Mouse (Mus musculus): ENCODE measurements around the gene Slfn8. TPM values are rescaled to one million over a fixed set of nuclear protein-coding genes. Genes with fewer than 3 reads are reported as not detected.

The Slfn8 gene
- polyA plus RNA-seq (2017; shearing (Covaris generic)), result 39.3 TPM

GRCm38 (mm10) chr11:83020621-83021020 is at the start of gene Slfn8:
TSS of gene Slfn8 (minus strand) at chr11:83020810.

DNA sequence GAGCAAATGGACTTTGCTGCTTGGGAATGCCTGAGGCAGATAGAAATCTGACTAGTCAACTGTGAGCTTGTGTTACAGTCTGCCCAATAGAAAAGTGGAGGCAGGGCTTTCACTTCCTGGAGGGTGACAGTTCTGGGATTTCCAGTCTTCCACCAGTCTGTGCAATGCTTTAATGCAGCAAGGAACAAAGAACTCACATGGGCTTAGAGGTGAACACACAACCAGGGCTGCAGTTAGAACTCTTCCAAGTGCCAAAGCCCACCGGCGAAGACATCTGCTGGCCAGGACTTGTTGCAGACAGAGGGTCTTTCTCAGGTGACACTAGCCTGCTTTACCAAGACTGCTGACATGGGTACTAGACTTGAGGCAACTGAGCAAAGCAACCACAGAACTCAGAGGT is 44.3 kb upstream of the Slfn8 start, which contains the start of gene Slfn2:
TSS of gene Slfn2 (plus strand) at position 167 of the 400 bp plus-strand sequence.

GRCm38 (mm10) chr11:82991469-82992166 is 29.0 kb downstream of the Slfn8 start, which contains the start of gene Slfn9:
TSS of gene Slfn9 (minus strand) at chr11:82991830.

Other genes starting within 250 kb of the Slfn8 start
- gene Lig3, start 239.7 kb downstream of the Slfn8 start, polyA plus RNA-seq (2017; shearing (Covaris generic)), result 31.2 TPM
- 22.4 TPM for gene Rffl, start 149.6 kb downstream of the Slfn8 start, polyA plus RNA-seq (2017; shearing (Covaris generic))
- gene Rad51d, start 130.2 kb downstream of the Slfn8 start, polyA plus RNA-seq (2017; shearing (Covaris generic)), result 14.7 TPM
- not detected for gene Fndc8, start 128.7 kb downstream of the Slfn8 start, polyA plus RNA-seq (2017; shearing (Covaris generic))
- gene Nle1, start 112.4 kb downstream of the Slfn8 start, polyA plus RNA-seq (2017; shearing (Covaris generic)), result 41.7 TPM
- not detected for gene Unc45b, start 110.3 kb downstream of the Slfn8 start, polyA plus RNA-seq (2017; shearing (Covaris generic))
- gene Slfn5, start 69.5 kb downstream of the Slfn8 start, polyA plus RNA-seq (2017; shearing (Covaris generic)), result 12.0 TPM
- 2.6 TPM for gene Slfn9, start 29.0 kb downstream of the Slfn8 start, polyA plus RNA-seq (2017; shearing (Covaris generic))
- gene Slfn2, start 44.3 kb upstream of the Slfn8 start, polyA plus RNA-seq (2017; shearing (Covaris generic)), result 838 TPM
- gene Slfn1, start 96.0 kb upstream of the Slfn8 start, polyA plus RNA-seq (2017; shearing (Covaris generic)), result 183 TPM
- 0.42 TPM for gene Slfn4, start 154.4 kb upstream of the Slfn8 start, polyA plus RNA-seq (2017; shearing (Covaris generic))
- 2.9 TPM for gene Slfn3, start 170.5 kb upstream of the Slfn8 start, polyA plus RNA-seq (2017; shearing (Covaris generic))

Measured in naive thymus-derived CD4-positive, alpha-beta T cell, adult 5 months (primary cell).